Mouse (Mus musculus): ENCODE data around the gene Lpcat4.
"Not testable (repeated sequence)": the region's sequence is repeated elsewhere in the genome, so short reads cannot be mapped to it uniquely, and the experiment has no call there.

The Lpcat4 gene

DNA sequence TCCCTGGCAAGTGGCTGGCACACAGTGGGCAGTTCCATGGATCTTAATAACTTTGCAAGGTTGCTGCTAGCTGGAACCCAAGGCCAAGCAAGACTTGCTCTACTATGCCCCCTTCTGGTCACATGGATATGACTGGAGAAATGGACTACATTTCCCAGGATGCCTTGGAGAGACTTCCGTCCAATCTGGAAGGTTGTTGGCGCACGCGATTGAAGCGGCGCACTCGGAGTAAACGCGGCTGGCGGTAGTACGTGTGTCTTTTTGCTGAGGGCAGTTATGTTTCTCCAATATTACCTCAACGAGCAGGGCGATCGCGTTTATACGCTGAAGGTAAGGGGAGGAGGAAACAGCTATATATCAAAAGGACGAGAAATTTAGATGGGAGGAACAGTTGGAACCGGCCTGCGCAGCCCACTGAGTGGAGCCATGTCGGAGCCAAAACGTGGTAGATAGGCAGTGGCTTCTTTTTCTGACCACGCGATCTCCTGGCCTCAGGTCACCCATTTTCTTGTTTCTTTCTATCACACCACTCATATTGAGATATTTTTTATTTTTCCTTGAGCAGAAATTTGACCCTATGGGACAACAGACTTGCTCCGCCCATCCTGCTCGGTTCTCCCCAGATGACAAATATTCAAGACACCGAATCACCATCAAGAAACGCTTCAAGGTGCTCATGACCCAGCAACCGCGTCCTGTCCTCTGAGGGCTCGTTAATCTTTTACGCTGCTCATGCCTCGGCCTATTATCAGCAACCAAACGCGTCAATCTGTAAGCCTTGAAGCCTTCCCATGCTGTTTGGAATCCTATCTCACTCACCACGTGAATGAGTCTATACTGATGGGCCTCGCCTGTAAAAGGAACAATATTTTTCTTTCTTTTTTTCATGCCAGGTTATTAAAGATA lies 22.7 kb downstream of the Lpcat4 start, which contains the start of gene Nop10:
Gene Nop10 (plus strand): TSS at position 179 of the 906 bp plus-strand sequence.
- peak; percentile 84 for DNase-seq (ENCODE audit: low read depth, low spot score)

DNA sequence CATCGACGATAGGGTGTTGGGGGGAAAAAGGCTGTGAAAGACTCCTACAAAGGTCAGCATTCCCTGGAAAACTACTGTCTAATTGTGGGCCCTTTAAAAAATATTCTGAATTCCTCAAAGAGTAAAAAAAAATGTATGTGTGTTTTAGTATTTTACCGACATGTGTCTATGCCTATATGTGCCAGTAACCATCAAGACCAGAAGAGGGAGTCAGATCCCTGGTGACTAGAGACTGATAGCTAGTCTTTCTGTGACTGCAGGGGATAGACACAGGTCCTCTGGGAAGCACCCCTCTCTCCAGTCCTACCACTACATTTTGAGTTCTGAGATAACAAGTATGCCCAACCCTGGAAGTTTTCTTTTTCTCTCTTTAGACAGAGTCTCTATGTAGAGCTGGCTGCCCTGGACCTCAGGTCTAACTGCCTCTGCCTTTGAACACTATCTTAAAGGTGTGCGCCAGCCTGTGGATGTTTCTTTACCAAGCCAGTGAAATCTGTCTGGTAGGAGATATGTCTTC lies 23.6 kb downstream of the Lpcat4 start:
- no peak for DNase-seq (ENCODE audit: low read depth, low spot score)

DNA sequence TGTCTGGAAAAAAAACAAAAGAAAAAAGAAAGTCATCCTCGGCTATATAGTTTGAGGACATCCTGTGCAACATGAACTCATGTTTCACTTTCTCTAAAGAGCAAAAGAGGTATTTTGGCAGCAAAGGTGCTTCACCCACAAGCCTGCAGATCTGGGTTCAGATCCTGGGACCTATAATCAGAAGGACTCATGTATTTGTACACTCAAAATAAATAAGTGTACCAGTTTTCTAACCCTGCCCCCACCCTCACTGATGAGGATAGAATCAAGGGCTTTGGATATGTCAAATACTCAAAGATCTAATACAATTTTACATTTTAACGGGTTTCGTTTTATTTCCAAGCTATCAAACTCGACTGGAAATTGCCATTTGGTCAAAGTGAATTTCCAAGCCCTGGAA lies 25.1 kb downstream of the Lpcat4 start:
- no peak for DNase-seq (ENCODE audit: low read depth, low spot score)

DNA sequence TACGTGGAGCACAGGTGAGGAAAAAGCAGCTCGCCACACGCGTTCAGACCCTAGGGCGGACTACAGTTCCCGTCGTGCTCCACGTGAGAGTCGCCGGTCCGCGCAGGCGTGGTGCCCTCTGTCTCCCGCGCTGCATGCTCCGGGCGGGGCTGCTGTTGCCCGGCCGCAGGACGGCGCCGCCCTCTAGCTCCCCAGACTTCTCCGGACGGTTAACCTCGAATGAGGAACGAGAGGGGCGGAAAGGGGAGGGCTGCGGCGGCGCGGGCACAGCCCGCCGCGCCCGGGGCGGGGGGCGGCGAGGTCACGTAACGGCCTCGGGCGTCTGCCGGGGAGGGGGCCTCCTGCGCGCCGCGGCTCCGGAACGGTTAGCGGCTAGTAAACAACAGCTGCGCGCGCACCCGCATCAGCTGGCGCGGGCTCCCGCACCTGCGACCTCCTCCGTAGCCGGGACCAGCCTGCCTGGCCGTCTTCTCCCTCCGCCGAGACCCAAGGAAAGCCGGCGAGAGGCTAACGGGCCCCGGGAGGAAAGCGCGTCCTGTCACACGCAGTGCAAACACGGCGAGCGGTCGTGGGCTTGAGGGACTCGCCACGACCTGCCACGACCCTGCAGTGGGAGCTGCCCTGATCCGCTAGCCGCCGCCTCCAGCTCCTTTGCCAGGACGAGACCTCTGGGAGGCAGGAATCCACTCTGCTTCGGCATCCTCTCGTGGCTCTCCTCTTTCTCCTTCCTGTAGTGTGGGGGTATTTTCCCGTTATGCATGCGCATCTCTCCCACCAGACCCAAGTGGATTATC lies 26.4 kb downstream of the Lpcat4 start, which contains the start of gene Slc12a6:
Gene Slc12a6 (plus strand): TSS at position 378 of the 794 bp plus-strand sequence.
- DNase-seq (ENCODE audit: low read depth, low spot score): peak; percentile 84

DNA sequence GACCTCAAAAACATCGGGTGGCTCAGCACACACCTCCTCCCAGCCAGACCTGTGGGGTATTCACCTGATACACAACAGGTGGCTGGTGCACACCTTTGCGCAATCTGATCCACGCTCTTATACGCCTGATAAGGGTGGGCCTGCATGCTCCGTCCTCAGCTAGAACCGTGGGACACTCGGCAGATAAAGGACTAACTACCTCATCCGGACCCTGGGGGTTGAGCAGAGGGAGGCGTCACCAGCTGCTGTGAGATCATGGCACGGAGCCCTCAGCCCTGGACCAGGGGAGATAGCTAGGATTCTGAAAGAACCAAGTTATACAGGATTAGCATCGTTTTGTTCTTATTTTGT lies 26.9 kb downstream of the Lpcat4 start, which contains the start of gene Gm21985:
Gene Gm21985 (plus strand): TSS at position 73 of the 351 bp plus-strand sequence.
- DNase-seq (ENCODE audit: low read depth, low spot score): no peak

DNA sequence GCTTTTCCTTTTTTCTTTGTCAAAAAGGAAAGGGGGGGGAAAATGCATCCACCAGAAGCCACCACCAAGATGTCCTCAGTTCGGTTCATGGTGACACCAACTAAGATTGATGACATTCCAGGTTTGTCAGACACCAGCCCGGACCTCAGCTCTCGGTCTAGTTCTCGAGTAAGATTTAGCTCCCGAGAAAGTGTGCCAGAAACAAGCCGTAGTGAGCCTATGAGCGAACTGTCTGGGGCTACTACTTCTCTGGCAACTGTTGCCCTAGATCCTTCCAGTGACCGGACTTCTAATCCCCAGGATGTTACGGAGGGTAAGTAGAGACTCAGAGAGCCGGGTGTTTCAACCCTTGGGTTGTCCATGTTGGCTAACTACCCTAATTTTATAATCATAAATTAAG lies 27.5 kb downstream of the Lpcat4 start:
- DNase-seq (ENCODE audit: low read depth, low spot score): no peak

DNA sequence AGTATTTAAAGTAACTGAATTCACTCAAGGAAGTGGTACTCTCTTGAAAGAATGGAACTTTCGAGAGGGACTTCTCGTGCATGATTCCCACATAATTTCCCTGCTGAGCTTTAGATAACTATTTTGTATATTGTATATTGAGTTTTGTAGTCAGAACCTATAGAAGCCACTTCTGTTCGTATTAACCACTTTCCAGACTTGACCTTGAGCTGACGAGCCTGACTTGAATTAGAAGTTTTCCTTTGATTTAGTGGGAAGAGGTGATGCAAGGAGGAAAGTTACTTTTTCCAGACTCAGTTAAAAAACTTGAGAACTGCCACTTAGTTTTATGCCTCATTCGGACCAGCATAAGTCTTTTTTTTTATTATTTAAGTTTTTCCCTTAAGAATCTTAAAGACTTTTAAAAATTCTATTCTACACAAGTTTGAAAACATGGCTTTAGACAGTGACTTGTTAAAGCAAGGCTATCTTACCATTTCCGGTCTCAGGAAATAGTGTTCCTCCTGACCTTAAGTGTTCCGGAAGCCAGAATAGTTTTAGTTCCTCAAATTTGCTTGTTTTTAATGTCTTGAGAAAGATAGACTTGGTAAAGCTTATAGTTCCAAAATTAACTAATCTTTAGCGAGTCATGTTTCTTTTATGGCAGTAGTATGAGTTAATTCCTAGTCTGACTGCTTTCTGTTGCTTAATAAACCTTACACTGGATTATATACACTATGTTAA lies 28.4 kb downstream of the Lpcat4 start:
- DNase-seq (ENCODE audit: low read depth, low spot score): no peak

DNA sequence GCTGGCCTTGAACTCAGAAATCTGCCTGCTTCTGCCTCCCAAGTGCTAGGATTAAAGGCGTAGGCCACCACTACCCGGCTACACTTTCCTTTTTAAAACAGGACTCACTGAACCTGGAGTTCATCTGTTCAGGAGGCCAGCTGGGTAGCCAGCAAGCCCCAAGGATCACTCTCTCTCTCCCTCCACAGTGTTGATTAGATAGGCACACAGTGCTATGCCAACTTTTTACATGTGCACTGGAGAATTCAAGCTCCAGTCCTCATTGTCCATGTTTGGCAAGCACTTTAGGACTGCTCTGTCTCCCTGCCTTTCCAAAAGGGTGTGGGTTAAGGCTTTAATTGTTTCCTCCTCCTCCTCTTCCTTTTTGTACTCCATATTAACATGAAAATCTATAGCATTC lies 30.7 kb downstream of the Lpcat4 start:
- no peak for DNase-seq (ENCODE audit: low read depth, low spot score)

DNA sequence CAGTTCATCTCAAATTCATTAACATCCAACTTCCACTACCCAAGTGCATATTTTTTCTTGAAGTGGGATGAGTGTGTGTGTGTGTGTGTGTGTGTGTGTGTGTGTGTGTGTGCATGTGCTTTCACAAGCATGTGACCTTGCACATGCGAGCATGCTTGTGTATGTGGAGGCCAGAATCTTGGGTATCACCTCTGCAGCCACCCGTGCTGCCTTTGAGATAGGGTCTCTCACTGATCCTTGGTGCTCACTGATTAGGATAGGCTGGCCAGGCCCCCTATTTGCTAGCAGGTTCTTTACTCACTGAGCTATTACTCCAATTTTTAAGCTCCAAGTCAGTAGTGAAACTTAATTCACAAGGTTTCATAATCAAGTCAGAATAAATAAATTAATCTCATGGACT lies 33.6 kb downstream of the Lpcat4 start:
- no peak for DNase-seq (ENCODE audit: low read depth, low spot score)

DNA sequence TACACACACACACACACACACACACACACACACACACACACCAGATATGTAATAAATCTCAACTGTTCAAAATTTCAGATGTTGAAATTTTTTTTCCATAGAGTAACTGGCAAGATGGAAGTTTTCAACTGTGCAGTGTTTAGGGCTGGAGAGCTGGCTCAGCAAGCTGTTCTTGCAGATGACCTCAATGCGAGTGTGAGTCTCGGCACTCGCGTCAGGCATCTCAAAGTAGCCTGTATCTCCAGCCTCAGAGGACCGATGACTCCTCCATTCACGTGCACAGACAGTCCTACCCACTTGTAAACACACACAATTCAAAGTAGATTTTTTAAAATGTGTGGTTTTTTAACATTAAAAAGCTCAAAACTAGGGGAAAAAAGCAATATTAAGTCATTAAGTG lies 34.2 kb downstream of the Lpcat4 start:
- no peak for DNase-seq (ENCODE audit: low read depth, low spot score)

DNA sequence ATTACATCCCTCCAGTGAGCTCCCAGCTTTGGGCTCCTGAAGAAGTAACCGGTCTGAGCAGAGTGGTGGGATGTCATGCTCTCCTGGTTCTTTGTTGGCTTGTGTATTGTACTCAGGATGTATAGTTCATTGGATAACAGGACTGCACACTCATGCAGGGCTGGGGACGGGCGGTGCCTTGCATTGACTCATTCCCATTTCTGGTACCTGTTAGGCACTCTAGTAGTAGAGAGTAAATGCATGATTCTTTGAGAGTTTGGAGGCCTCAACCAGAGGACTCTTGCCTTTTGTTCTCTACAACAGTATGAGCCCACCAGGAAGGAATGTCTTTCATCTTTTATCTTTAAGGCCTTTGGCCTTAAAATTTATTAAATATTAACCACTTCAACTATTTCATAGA lies 37.6 kb downstream of the Lpcat4 start:
- DNase-seq (ENCODE audit: low read depth, low spot score): no peak

DNA sequence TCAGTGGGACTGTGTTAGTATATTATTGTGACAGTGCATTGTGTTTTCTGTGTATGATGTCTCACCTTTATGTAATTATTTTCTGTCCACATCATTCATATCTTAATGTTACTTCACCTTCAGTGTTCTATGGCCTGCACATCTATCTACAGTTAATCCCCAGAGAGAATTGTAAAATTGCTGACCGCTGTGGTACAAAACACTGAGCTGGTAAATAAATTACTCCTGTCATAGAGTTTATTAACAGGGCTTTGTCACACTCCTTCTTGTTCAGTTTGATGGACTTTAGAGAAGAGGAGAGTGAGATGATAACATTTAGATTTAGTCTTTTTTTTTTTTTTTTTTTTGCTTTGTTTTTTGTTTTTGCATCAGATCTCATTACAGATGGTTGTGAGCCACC lies 43.6 kb downstream of the Lpcat4 start:
- DNase-seq (ENCODE audit: low read depth, low spot score): no peak

DNA sequence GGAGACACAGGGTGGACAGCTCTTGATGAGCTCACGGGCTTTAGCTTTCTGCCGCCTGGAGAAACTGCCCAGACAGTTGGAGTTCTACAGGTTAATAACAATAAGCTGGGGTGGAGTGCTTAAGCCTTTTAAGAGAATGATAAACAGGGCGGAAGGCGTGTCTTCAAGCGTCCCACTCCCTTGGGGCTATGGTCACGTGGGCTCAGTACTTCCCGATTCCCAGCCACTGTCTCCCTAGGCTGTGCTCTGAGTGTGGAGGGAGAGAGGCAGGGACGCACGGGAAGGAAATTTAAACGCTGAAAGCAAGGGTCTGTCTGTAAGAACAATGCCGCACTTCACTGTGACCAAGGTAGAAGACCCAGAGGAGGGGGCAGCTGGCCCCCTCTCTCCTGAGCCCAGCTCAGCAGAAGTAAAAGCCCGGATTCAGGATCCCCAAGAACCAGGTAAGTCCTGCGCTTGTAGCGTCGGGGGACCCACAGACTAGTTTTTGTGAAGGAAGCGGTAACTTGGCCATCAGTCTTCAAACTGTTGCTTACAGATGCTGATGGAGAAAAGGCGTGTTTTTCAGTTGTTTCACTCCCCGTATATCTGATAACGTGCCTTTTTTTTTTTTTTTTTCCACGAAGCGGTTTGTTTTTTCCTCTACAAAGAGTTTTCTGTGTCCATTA lies 45.2 kb downstream of the Lpcat4 start:
- DNase-seq (ENCODE audit: low read depth, low spot score): peak; percentile 55

DNA sequence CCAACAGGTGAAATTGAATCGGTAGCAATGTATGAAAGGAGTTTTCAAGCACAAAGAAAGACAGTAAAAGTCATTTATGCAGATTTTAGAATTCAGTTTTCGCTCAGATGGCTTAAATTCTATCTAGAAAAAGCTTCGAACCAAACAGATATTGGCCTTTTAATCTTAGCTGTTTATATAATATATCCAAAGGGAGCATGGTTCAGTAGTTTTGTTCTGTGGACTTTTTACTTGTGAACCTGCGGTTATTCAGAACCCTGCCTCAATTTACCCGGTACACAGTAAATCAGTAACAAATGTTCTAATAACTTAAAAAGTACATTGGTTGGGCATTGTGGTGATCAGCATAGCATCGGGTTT lies 45.7 kb downstream of the Lpcat4 start:
- DNase-seq (ENCODE audit: low read depth, low spot score): no peak

DNA sequence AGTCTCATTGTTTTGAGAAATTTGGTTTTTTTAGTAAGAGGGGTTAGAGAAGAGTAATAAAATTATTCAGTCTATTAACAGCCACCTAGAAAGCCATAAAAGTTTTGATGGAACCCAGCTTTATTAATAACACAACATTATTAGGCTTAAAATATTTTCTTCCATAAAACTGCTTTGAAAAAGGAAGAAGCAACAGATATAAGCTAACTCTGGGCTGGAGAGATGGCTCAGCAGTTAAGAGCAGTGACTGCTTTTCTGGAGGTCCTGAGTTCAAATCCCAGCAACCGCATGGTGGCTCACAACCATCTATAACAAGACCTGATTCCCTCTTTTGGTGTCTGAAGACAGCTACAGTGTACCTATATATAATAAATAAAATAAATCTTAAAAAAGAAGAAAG lies 46.8 kb downstream of the Lpcat4 start:
- not testable (repeated sequence) for DNase-seq (ENCODE audit: low read depth, low spot score)

DNA sequence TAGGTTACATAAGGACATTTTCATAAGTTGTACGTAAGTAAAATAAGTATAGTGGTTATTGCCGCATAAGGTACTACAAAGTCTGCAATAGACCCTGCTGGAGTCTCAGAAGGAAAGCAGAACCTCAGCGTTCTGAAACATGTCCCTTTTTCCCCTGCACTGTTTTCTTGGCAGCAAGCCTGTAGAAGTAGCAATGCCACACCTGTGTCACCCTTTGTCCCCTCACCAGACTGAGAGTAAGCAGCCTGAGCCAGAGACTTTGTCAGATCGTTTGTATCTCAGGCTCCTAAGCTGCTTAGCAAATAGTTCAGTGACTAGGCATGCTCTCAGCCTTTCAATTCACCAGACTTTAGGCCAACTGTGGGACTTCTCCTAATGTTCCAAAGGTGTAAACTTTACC lies 47.8 kb downstream of the Lpcat4 start:
- no peak for DNase-seq (ENCODE audit: low read depth, low spot score)

DNA sequence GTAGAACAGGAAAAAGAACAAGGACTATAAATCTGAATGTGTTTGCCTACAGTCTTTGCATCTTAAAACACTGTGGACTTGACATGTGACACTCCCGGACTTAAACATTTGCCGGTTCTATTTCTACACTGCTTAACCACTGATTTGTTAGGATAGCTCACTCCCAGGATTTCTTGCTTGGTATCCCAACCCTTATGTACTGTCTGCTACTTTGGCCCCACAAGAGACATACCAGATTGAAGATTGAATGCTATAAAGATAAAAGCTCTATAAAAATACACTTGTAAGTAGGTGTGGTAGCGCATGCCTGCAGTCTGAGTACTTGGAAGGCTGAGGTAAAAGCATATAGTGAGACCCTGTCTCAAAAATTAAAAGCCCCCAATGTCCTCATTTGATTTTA lies 50.2 kb downstream of the Lpcat4 start:
- DNase-seq (ENCODE audit: low read depth, low spot score): no peak

DNA sequence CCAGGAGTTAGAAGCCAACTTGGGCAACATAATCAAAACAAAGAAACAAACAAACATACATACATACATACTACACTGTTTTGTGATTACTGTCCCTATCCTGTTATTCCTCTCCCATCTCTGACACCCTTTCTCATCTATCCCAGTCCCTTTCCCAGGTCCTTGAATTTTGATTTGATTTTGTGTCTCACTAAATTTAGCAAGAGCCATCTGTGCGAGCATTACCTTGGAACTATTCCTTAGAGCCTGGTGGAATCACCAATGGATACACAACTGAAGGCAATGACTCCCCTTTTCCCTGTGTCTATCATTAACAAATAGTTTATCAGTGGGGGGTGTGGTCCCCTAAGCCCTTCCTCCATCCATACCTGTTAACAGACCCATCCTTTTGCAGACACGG lies 53.6 kb downstream of the Lpcat4 start:
- DNase-seq (ENCODE audit: low read depth, low spot score): no peak

DNA sequence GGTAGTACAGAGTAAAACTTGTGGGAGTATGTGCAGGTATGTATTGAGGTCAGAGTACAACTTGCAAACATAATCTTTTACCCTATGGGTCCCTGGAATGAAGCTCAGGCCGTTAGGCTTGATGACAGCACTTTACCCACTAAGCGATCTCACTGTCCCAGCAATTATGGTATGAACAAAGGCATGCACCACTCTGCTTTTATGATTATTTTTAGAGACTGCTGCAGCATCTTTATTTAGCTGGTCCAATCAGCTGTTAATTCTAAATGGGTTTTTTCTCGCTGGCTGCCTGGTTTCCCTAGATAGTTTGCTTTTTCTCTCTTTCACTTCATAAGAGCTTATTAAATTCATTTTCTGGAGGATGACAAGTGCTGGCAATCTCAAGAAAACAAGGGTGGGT lies 56.9 kb downstream of the Lpcat4 start:
- no peak for DNase-seq (ENCODE audit: low read depth, low spot score)
